Mouse (Mus musculus): Measurements from ENCODE around the gene Snx9.

- TF ChIP-seq CTCF (IDR thresholded peaks at IDR 0.05; ENCODE audit: borderline replicate concordance, insufficient read depth, low read length) (no peak), POLR2A (IDR thresholded peaks at IDR 0.05; ENCODE audit: low read depth, low read length) (no peak)
Observed at GRCm38 (mm10) chr17:5858209-5858608, 17.1 kb downstream of the Snx9 start.

All from embryonic fibroblast, embryonic 13.5 days (primary cell).